Comparison of ENCODE assay signal across 20 mouse cellular contexts in genomic region chr8:58032271-58032670, GRCm38 (mm10).
DNase-seq lines count a peak whose midpoint lies in the region; ATAC-seq and TF ChIP-seq lines count a peak whose summit lies in the region.
"Had no signal": no experiment of that assay in that cellular context is flagged by ENCODE, and none has a peak within 500 bp of the region (broad histone marks: within the 10 kb centered on the region; RNA-seq: fewer than 3 reads in every experiment).

No protein-coding gene starts in this region.

- peak; percentile 3 for DNase-seq in midbrain, embryonic 14.5 days
- no peak for DNase-seq in midbrain, embryonic 11.5 days (ENCODE audit: low spot score, missing footprints)
- DNase-seq in brain, embryonic 14.5 days (ENCODE audit: low read depth), result peak; percentile 40
- DNase-seq in testis, postnatal 14 days (ENCODE audit: low spot score), result no peak
- DNase-seq: adrenal gland, postnatal 10 days; adrenal gland, postnatal 36 days; cerebellum, adult 11 months; cerebellum, adult 2 months; cerebellum, adult 9-11 months; cerebellum, postnatal 25 days; gastrocnemius, postnatal 14 days; heart, adult 11 months had no signal

- H3K9me3 ChIP-seq in forebrain, embryonic 13.5 days (replicated peaks), result no peaks in the 10 kb centered on the region
- H3K9me3 ChIP-seq in forebrain, embryonic 12.5 days, result no peaks in the 10 kb centered on the region
- no peaks in the 10 kb centered on the region for H3K9me3 ChIP-seq in midbrain, embryonic 14.5 days (ENCODE audit: control insufficient read depth, low read length)
- no peaks in the 10 kb centered on the region for H3K9me3 ChIP-seq in midbrain, embryonic 11.5 days (ENCODE audit: control insufficient read depth, low read length)
- H3K9me3 ChIP-seq: embryonic facial prominence, embryonic 12.5 days; embryonic facial prominence, embryonic 15.5 days; hindbrain, embryonic 12.5 days; hindbrain, embryonic 15.5 days had no signal

- H3K27ac ChIP-seq in forebrain, embryonic 13.5 days, result no peak overlapping the region
- H3K27ac ChIP-seq in forebrain, embryonic 12.5 days, result no peak overlapping the region
- no peak overlapping the region for H3K27ac ChIP-seq in midbrain, embryonic 14.5 days (replicated peaks; ENCODE audit: low read depth, low read length)
- H3K27ac ChIP-seq in midbrain, embryonic 11.5 days (ENCODE audit: low read depth, low read length), result no peak overlapping the region
- H3K27ac ChIP-seq: embryonic facial prominence, embryonic 12.5 days; embryonic facial prominence, embryonic 15.5 days; hindbrain, embryonic 12.5 days; hindbrain, embryonic 15.5 days had no signal

- H3K4me3 ChIP-seq in forebrain, embryonic 13.5 days, result no peak overlapping the region
- no peak overlapping the region for H3K4me3 ChIP-seq in forebrain, embryonic 12.5 days (replicated peaks)
- no peak overlapping the region for H3K4me3 ChIP-seq in midbrain, embryonic 14.5 days (replicated peaks; ENCODE audit: low read depth, low read length)
- H3K4me3 ChIP-seq in midbrain, embryonic 11.5 days (ENCODE audit: low read depth, low read length), result no peak overlapping the region
- H3K4me3 ChIP-seq: embryonic facial prominence, embryonic 12.5 days; embryonic facial prominence, embryonic 15.5 days; hindbrain, embryonic 12.5 days; hindbrain, embryonic 15.5 days had no signal

- no peaks in the 10 kb centered on the region for H3K27me3 ChIP-seq in forebrain, embryonic 13.5 days
- H3K27me3 ChIP-seq in forebrain, embryonic 12.5 days, result no peaks in the 10 kb centered on the region
- H3K27me3 ChIP-seq in midbrain, embryonic 14.5 days (ENCODE audit: control insufficient read depth, insufficient read depth, low read length), result no peaks in the 10 kb centered on the region
- H3K27me3 ChIP-seq in midbrain, embryonic 11.5 days (ENCODE audit: control insufficient read depth, insufficient read depth, low read length), result no peaks in the 10 kb centered on the region
- H3K27me3 ChIP-seq: embryonic facial prominence, embryonic 12.5 days; embryonic facial prominence, embryonic 15.5 days; hindbrain, embryonic 12.5 days; hindbrain, embryonic 15.5 days had no signal

- TF ChIP-seq CTCF in brain, embryonic 14.5 days (IDR thresholded peaks at IDR 0.05; ENCODE audit: borderline replicate concordance, extremely low read depth, insufficient read depth, insufficient read length), result no peak

- H3K4me2 ChIP-seq in forebrain, embryonic 13.5 days, result no peak overlapping the region
- H3K4me2 ChIP-seq in forebrain, embryonic 12.5 days, result no peak overlapping the region
- H3K4me2 ChIP-seq in midbrain, embryonic 14.5 days (ENCODE audit: low read length), result no peak overlapping the region
- H3K4me2 ChIP-seq in midbrain, embryonic 11.5 days, result no peak overlapping the region
- H3K4me2 ChIP-seq: embryonic facial prominence, embryonic 12.5 days; embryonic facial prominence, embryonic 15.5 days; heart, embryonic 11.5 days; hindbrain, embryonic 12.5 days; hindbrain, embryonic 15.5 days had no signal

- H3K36me3 ChIP-seq in forebrain, embryonic 13.5 days (ENCODE audit: poor library complexity, severe bottlenecking), result no peaks in the 10 kb centered on the region
- no peaks in the 10 kb centered on the region for H3K36me3 ChIP-seq in forebrain, embryonic 12.5 days (replicated peaks)
- H3K36me3 ChIP-seq in midbrain, embryonic 14.5 days (ENCODE audit: control insufficient read depth, insufficient read depth, low read length), result no peaks in the 10 kb centered on the region
- H3K36me3 ChIP-seq in midbrain, embryonic 11.5 days (ENCODE audit: control insufficient read depth, insufficient read depth, low read length), result no peaks in the 10 kb centered on the region
- H3K36me3 ChIP-seq: embryonic facial prominence, embryonic 12.5 days; embryonic facial prominence, embryonic 15.5 days; hindbrain, embryonic 12.5 days; hindbrain, embryonic 15.5 days had no signal

- H3K4me1 ChIP-seq in forebrain, embryonic 13.5 days, result peaks cover 4% of the 10 kb centered on the region; the same call in 1 of the 2 replicates
- no peaks in the 10 kb centered on the region for H3K4me1 ChIP-seq in forebrain, embryonic 12.5 days
- H3K4me1 ChIP-seq in midbrain, embryonic 14.5 days (ENCODE audit: control insufficient read depth, insufficient read depth, low read length), result no peaks in the 10 kb centered on the region
- no peaks in the 10 kb centered on the region for H3K4me1 ChIP-seq in midbrain, embryonic 11.5 days (ENCODE audit: control insufficient read depth, insufficient read depth, low read length)
- H3K4me1 ChIP-seq: embryonic facial prominence, embryonic 12.5 days; embryonic facial prominence, embryonic 15.5 days; hindbrain, embryonic 12.5 days; hindbrain, embryonic 15.5 days had no signal

- TF ChIP-seq POLR2A in brain, embryonic 14.5 days (IDR thresholded peaks at IDR 0.05; ENCODE audit: borderline replicate concordance, extremely low read depth, insufficient read depth, insufficient read length, poor library complexity, severe bottlenecking), result no peak

- WGBS in forebrain, embryonic 13.5 days, result 37% methylated on average over 3 of the region's 3 CpGs
- 39% methylated on average over 3 of the region's 3 CpGs for WGBS in forebrain, embryonic 12.5 days
- 76% methylated on average over 3 of the region's 3 CpGs for WGBS in midbrain, embryonic 14.5 days
- 86% methylated on average over 3 of the region's 3 CpGs for WGBS in midbrain, embryonic 11.5 days

- no peak overlapping the region for H3K9ac ChIP-seq in forebrain, embryonic 13.5 days
- no peak overlapping the region for H3K9ac ChIP-seq in forebrain, embryonic 12.5 days
- no peak overlapping the region for H3K9ac ChIP-seq in midbrain, embryonic 14.5 days (replicated peaks; ENCODE audit: low read length)
- no peak overlapping the region for H3K9ac ChIP-seq in midbrain, embryonic 11.5 days (ENCODE audit: low read length)
- H3K9ac ChIP-seq: embryonic facial prominence, embryonic 12.5 days; embryonic facial prominence, embryonic 15.5 days; hindbrain, embryonic 12.5 days; hindbrain, embryonic 15.5 days had no signal

- ATAC-seq in forebrain, embryonic 13.5 days, result peak; percentile 53
- no peak for ATAC-seq in forebrain, embryonic 12.5 days (ENCODE audit: low FRiP score)
- ATAC-seq in midbrain, embryonic 14.5 days (ENCODE audit: low FRiP score, low TSS enrichment), result no peak
- no peak for ATAC-seq in midbrain, embryonic 11.5 days (ENCODE audit: low FRiP score)
- ATAC-seq: intestine, postnatal 0 days had no signal

Comparison
In these comparisons a context has a peak if more than half of its experiments do, and no peak if none do; other contexts are left out.
1. DNase-seq: peak in midbrain, embryonic 14.5 days (single experiment) and brain, embryonic 14.5 days (single experiment); none in midbrain, embryonic 11.5 days (single experiment) and testis, postnatal 14 days (single experiment).